Mouse (Mus musculus) heart, postnatal 36 days (tissue): Measurements from ENCODE around the gene Pan2. TPM values are rescaled to one million over a fixed set of nuclear protein-coding genes. Genes with fewer than 3 reads are reported as not detected.
"Not testable (repeated sequence)": the region's sequence is repeated elsewhere in the genome, so short reads cannot be mapped to it uniquely, and the experiment has no call there.

Experiments
- DNase-seq, 2 experiments: peaks; one replicate each; pipeline ENCODE4 v3.0.0; 2021 to 2022
- intact Hi-C: fragments of 180-260 bp; cut with DNase I; formaldehyde crosslinking; loops from one replicate; pipeline ENCODE4 v1.15.1; 2025
- total RNA-seq, 2 experiments: library from RNA; stranded (reverse); gene quantifications; 2 replicates each; pipeline ENCODE4 v1.2.3; 2021

Gene Pan2
- total RNA-seq, 2 experiments from 2014 or later, result 7.5 to 7.6 TPM

GRCm38 (mm10) chr10:128282886-128283450, 20.2 kb upstream of the Pan2 start:
- no peak for DNase-seq
- intact Hi-C loops, result no loop called here

GRCm38 (mm10) chr10:128283604-128284579, 19.2 kb upstream of the Pan2 start:
- DNase-seq, result peak; percentile 70 to 78

GRCm38 (mm10) chr10:128290594-128290993, 12.5 kb upstream of the Pan2 start:
- DNase-seq, result peak; percentile 40 to 45
- intact Hi-C loops, result not testable (repeated sequence)

More at GRCm38 (mm10) chr10:128283604-128284579, 19.2 kb upstream of the Pan2 start:
- intact Hi-C loops, result loop anchor here (1.0 kb wide), 1 partner anchor 72 kb away; no protein-coding TSS in a partner anchor

GRCm38 (mm10) chr10:128296370-128297090, 6.6 kb upstream of the Pan2 start:
- DNase-seq, result no peak
- intact Hi-C loops, result no loop called here

- DNase-seq, result no peak
- intact Hi-C loops, result no loop called here
Measured at GRCm38 (mm10) chr10:128297221-128297620, 5.9 kb upstream of the Pan2 start.

- DNase-seq, result peak in 1 of 2 experiments; percentile 28
- intact Hi-C loops, result no loop called here
Measured at GRCm38 (mm10) chr10:128297622-128298021, 5.5 kb upstream of the Pan2 start.

- DNase-seq, result no peak
- intact Hi-C loops, result no loop called here
Measured at GRCm38 (mm10) chr10:128298243-128298642, 4.9 kb upstream of the Pan2 start.

GRCm38 (mm10) chr10:128298702-128299171, 4.4 kb upstream of the Pan2 start, which contains the start of gene Il23a:
Gene Il23a, minus strand, starts transcription at chr10:128298752.
- intact Hi-C loops, result no loop called here
- DNase-seq, result no peak

- DNase-seq, result no peak
- intact Hi-C loops, result no loop called here
Measured at GRCm38 (mm10) chr10:128302357-128302756, 778 bp upstream of the Pan2 start.

- no peak for DNase-seq
- intact Hi-C loops, result loop anchor here (1.0 kb wide), 1 partner anchor 35 kb away; the partner anchor contains the start of gene Cs
Measured at GRCm38 (mm10) chr10:128302785-128303125, 380 bp upstream of the Pan2 start.

GRCm38 (mm10) chr10:128309654-128310053, 6.5 kb downstream of the Pan2 start:
- no peak for DNase-seq
- intact Hi-C loops, result no loop called here

- DNase-seq, result peak in 1 of 2 experiments; percentile 21
- intact Hi-C loops, result no loop called here
Measured at GRCm38 (mm10) chr10:128310177-128310576, 7.0 kb downstream of the Pan2 start.

GRCm38 (mm10) chr10:128310902-128311301, 7.8 kb downstream of the Pan2 start:
- intact Hi-C loops, result no loop called here
- no peak for DNase-seq

GRCm38 (mm10) chr10:128315578-128315977, 12.4 kb downstream of the Pan2 start:
- intact Hi-C loops, result no loop called here

GRCm38 (mm10) chr10:128321641-128322040, 18.5 kb downstream of the Pan2 start:
- DNase-seq, result no peak
- intact Hi-C loops, result no loop called here

More at GRCm38 (mm10) chr10:128315578-128315977, 12.4 kb downstream of the Pan2 start:
- no peak for DNase-seq

GRCm38 (mm10) chr10:128322141-128323108, 19.3 kb downstream of the Pan2 start, which contains the start of gene Cnpy2:
Gene Cnpy2, plus strand, starts transcription at chr10:128322459.
- intact Hi-C loops, result no loop called here
- peak; percentile 81 to 89 for DNase-seq

GRCm38 (mm10) chr10:128323516-128323915, 20.4 kb downstream of the Pan2 start:
- intact Hi-C loops, result no loop called here

GRCm38 (mm10) chr10:128326825-128327224, 23.7 kb downstream of the Pan2 start:
- intact Hi-C loops, result no loop called here
- DNase-seq, result no peak

More at GRCm38 (mm10) chr10:128323516-128323915, 20.4 kb downstream of the Pan2 start:
- no peak for DNase-seq

- intact Hi-C loops, result no loop called here
- DNase-seq, result no peak
Measured at GRCm38 (mm10) chr10:128327610-128328009, 24.5 kb downstream of the Pan2 start.
